Mouse (Mus musculus): Measurements from ENCODE around the gene B4galt2. TPM values are rescaled to one million over a fixed set of nuclear protein-coding genes. Genes with fewer than 3 reads are reported as not detected.

Gene B4galt2
- total RNA-seq, 1 experiment from 2014 or later = not detected

DNA sequence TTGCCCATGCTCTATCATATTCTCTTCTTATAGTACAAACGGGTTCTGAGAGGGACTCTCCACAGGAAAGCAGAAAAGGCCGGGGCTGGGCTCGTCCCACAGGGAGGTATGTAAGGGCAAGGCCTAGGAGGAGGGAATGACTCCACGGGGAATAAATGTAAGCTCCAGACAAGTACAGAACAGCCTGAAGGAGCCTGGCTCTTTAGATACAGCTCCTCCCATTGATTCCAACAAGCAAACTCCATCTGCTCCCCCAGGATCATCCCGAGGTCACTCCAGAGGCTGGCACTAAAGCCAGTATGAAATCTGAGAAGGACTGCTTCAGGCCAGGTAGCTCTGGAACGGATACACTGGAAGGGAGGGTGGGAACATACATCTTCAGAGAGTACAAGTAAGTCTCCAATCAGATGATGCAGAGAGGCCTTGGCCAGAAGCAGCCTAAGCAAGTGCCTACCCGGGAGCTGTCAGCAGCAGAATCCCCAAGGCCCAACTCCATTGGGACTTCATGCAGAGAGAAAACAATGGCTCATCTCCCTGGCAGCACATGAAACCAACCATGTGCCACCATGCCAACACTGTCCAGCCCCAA lies 29.5 kb upstream of the B4galt2 start:
- no peak for ATAC-seq (replicated peaks; ENCODE audit: insufficient number of reproducible peaks, low FRiP score, low TSS enrichment, poor library complexity, severe bottlenecking)

DNA sequence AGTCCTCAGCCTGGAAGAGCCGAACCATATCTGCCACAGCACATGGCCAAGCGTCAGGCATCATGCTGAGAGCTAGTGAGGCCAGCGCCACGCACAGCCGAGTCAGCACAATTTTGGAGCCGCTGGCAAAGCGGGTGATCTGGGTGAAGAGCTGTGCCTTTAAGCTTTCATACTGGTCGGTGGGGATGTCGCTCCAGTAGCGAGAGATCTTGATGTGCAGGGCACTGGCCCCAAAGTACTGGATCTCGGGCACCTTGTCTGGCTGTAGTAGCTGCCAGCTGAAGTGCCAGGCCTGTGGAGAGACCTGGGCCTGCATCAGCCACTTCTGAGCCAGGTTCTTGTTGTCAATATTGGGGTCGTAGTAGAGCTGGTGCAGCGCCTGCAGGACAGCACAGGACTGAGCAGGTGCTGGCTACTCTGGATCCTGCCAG lies 28.9 kb upstream of the B4galt2 start:
- ATAC-seq (replicated peaks; ENCODE audit: insufficient number of reproducible peaks, low FRiP score, low TSS enrichment, poor library complexity, severe bottlenecking) = no peak

DNA sequence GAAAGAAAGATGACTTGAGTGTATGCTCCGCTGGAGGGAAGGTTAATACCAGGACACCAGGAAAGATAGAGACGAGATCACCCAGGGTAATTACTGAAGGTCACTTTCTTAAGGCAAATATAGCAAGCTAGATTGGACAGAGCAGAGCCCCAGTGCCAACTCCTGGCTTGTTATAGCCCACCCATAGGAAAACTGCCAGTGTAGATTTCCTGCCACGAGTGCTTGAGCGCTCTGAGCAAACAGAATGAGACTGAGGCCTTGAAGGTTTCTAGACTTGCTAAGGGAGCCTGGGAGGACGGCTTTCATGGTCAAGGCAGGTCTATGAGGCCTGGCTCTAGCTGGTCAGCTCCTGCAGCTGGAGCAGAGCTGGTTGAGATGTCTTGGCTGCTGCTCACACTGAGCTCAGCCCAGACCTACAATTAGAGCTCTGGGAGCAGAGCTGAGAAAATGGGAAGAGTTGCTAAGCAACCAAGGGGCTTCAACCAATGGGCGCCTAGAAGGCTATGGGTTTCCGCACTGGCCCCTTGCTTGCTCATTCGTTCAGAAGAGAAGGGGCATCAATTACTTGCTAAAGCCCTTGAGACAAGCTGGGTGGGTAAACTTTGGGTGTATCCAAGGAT lies 25.7 kb upstream of the B4galt2 start:
- ATAC-seq (replicated peaks; ENCODE audit: insufficient number of reproducible peaks, low FRiP score, low TSS enrichment, poor library complexity, severe bottlenecking) = no peak

DNA sequence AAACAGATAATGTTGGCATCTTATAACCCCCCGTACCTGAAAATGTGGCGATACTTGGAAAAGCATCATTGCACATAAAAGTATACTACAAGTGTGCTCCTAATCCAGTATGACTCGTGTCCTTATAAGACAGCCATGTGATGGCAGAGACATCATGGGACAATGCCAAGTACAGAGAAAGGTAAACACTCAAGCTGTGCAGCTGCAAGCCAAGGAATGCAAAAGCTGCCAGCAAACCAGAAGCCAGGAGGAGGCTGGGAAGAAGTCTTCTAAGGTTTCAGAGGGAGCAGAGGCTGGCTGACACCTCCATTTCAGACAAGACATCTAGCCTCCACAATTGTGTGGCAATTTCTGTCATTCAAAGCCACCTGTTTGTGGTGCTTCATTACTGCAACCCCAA lies 22.9 kb upstream of the B4galt2 start:
- ATAC-seq (replicated peaks; ENCODE audit: insufficient number of reproducible peaks, low FRiP score, low TSS enrichment, poor library complexity, severe bottlenecking) = no peak

- ATAC-seq (replicated peaks; ENCODE audit: insufficient number of reproducible peaks, low FRiP score, low TSS enrichment, poor library complexity, severe bottlenecking) = no peak
Observed at GRCm38 (mm10) chr4:117904761-117905160, 21.5 kb upstream of the B4galt2 start.

DNA sequence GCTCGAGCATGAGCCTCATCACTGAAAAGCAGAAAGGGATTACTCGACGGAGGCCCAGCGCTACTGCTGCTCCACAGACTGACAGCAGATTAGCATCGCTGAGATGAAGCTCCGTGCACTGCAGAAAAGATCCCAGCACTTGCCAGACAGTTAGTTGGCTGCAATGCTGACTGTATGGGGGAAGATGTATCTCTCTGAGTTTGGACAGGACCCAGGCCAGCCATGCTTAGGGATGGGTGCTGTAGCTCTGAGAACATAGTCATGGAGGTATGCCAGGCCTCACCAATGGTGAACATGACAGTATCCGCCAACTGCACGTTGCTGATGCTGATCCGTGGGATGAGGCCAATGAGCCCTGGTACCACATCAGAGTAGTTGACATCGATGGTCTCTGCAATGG lies 20.8 kb upstream of the B4galt2 start:
- ATAC-seq (replicated peaks; ENCODE audit: insufficient number of reproducible peaks, low FRiP score, low TSS enrichment, poor library complexity, severe bottlenecking) = no peak

DNA sequence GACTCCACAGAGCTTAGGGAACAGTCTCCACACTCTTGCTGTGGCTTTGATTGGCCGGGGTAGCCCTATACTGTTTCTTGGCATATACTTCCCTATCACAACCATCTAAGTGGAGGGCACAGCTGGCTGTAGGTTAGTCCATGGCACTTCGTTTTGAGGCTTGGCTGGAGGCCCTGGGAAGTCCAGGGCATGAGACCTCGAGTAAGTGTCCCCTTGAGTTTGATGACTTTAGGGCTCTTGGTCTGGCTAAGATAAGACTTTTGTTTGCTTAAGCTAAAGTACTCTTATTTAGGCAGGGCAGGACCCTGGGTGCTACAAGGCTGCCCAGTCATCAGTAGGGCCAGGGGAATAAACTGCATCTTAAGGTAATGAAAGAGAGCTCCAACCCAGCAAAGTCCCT lies 14.8 kb upstream of the B4galt2 start:
- ATAC-seq (replicated peaks; ENCODE audit: insufficient number of reproducible peaks, low FRiP score, low TSS enrichment, poor library complexity, severe bottlenecking) = no peak

- no peak for ATAC-seq (replicated peaks; ENCODE audit: insufficient number of reproducible peaks, low FRiP score, low TSS enrichment, poor library complexity, severe bottlenecking)
Observed at GRCm38 (mm10) chr4:117896031-117896430, 12.7 kb upstream of the B4galt2 start.

DNA sequence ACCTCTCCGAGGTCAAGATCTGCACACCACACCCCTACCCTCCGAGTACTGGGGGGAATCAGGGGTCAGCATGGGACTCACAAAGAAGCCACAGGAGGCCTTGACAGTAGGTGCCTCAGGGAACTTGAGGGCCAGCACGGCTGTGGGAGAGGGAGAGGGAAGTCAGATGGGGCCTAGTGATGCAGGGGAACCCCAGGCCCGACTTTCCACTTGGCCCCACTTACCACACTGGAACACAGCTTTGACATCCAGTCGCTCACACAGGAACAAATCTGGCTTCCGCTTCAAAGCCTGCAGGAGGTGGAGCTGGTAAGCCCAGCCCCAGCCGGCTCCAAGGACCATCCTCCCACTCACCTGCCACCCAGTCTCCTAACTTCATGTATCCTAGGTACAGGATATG lies 12.1 kb upstream of the B4galt2 start:
- ATAC-seq (replicated peaks; ENCODE audit: insufficient number of reproducible peaks, low FRiP score, low TSS enrichment, poor library complexity, severe bottlenecking) = no peak

DNA sequence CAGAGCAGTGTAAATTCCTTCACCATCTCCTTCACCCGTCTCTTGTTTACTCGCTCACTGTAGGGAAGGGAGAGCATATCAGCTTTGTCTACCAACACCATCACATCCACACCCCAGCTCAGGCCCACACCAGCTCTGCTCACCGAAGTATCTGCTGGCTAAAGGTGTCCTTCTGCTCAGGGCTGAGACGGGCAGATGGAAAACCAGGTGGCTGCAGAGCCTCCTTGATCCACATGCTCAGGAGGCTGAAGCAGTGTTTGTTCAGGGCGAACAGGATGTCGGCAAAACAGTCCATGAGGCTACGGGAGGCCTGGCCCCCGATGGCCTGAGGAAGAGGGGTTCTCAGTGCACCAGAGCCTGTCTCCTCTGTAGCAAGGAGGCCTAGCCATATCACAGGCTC lies 11.3 kb upstream of the B4galt2 start:
- ATAC-seq (replicated peaks; ENCODE audit: insufficient number of reproducible peaks, low FRiP score, low TSS enrichment, poor library complexity, severe bottlenecking) = no peak

DNA sequence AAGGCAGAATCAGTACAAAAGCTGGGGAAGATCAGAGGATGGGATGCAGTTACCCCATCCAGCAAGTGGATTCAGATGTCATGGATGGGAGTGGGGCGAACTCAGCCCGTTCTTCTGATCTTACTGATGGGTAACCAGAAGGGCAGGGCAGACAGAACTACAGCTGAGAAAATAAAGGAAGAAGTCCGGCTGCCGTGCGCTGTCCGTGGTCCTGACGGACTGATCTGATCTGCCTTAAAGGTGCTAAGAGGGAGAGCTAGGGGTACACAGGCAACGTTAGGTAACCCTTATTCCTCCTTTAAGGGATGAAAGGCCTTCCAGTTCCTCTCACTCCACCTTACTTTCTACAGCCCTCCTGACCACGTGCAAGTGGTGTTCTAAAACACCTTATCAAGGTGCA lies 10.1 kb upstream of the B4galt2 start:
- no peak for ATAC-seq (replicated peaks; ENCODE audit: insufficient number of reproducible peaks, low FRiP score, low TSS enrichment, poor library complexity, severe bottlenecking)

GRCm38 (mm10) chr4:117891738-117892161 lies 8.5 kb upstream of the B4galt2 start, which contains the start of gene Dph2:
Dph2 (minus strand) TSS chr4:117892032.
- ATAC-seq (replicated peaks; ENCODE audit: insufficient number of reproducible peaks, low FRiP score, low TSS enrichment, poor library complexity, severe bottlenecking) = peak; percentile 90

GRCm38 (mm10) chr4:117890750-117891149 lies 7.5 kb upstream of the B4galt2 start:
- ATAC-seq (replicated peaks; ENCODE audit: insufficient number of reproducible peaks, low FRiP score, low TSS enrichment, poor library complexity, severe bottlenecking) = no peak

GRCm38 (mm10) chr4:117890031-117890430 lies 6.7 kb upstream of the B4galt2 start:
- no peak for ATAC-seq (replicated peaks; ENCODE audit: insufficient number of reproducible peaks, low FRiP score, low TSS enrichment, poor library complexity, severe bottlenecking)

DNA sequence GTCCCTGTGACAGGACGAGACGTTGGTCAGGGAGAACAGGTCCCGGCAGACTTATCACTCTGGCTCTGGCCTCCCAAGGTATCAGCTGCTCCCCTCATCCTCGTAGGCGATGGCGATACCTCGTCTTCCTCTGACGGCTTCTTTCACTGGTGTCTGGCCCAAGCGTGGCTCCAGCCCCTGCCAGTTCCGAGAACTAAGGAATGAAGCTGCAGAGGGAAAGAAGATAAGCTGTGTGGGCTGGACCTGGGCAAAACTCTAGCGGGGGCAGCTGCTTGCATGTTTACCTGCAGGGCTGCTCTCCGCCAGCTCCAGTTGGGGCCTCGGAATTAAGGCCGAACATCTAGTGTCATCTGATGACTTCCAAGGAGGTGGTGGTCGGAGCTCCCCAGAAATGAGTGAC lies 6.2 kb upstream of the B4galt2 start:
- ATAC-seq (replicated peaks; ENCODE audit: insufficient number of reproducible peaks, low FRiP score, low TSS enrichment, poor library complexity, severe bottlenecking) = no peak

GRCm38 (mm10) chr4:117887920-117888319 lies 4.6 kb upstream of the B4galt2 start:
- ATAC-seq (replicated peaks; ENCODE audit: insufficient number of reproducible peaks, low FRiP score, low TSS enrichment, poor library complexity, severe bottlenecking) = no peak

DNA sequence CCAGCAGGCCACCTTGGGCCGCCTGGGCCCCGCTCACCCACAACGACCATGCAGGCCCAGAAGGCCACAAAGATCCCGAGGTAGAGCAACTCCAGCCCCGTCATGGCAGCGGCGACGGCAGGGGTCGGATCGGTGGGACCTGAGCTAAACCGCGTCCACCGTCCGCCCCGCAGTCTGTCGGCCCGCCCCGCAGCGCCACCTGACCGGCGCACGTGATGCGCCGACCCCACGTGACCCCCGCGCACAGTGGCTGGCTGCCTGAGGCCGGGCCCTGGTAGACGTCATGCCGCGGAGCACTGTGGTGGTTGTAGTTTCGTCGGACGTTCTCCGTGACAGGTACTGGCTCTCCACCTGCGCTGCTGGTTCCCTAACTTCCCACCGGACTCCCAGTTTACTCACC lies 3.8 kb upstream of the B4galt2 start, which contains the start of gene Atp6v0b:
Gene Atp6v0b, minus strand, starts transcription at position 201 of the 400 bp plus-strand sequence.
- peak; percentile 65 for ATAC-seq (replicated peaks; ENCODE audit: insufficient number of reproducible peaks, low FRiP score, low TSS enrichment, poor library complexity, severe bottlenecking)

DNA sequence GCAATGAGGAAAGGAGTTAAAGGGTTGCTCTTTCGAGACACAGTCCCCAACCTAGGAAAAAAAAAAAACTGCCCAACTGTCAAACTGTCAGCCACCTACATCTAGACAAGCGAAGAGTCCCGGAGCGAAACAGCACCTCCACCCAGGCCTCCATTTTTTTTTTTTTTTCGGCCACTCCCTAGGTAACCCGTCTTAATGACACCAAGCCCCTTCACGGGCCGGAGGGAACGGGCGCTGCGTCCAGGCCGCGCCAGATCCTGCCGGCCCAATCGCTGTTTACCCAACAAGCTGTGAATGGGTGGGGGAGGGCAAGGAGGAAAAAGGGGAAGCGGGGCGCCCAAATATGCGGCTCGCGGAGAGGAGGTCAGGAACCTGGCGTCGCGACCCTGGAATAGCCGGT lies 3.4 kb upstream of the B4galt2 start:
- peak; percentile 32 for ATAC-seq (replicated peaks; ENCODE audit: insufficient number of reproducible peaks, low FRiP score, low TSS enrichment, poor library complexity, severe bottlenecking)

- ATAC-seq (replicated peaks; ENCODE audit: insufficient number of reproducible peaks, low FRiP score, low TSS enrichment, poor library complexity, severe bottlenecking) = no peak
Observed at GRCm38 (mm10) chr4:117885994-117886393, 2.7 kb upstream of the B4galt2 start.

- no peak for ATAC-seq (replicated peaks; ENCODE audit: insufficient number of reproducible peaks, low FRiP score, low TSS enrichment, poor library complexity, severe bottlenecking)
Observed at GRCm38 (mm10) chr4:117885093-117885492, 1.8 kb upstream of the B4galt2 start.

GRCm38 (mm10) chr4:117884146-117884545 lies 859 bp upstream of the B4galt2 start:
- no peak for ATAC-seq (replicated peaks; ENCODE audit: insufficient number of reproducible peaks, low FRiP score, low TSS enrichment, poor library complexity, severe bottlenecking)
